Mouse (Mus musculus): ENCODE measurements at regions not wholly inside any gene's neighbourhood (a gene's known extent, or its start where the extent isn't known, plus 50 kb on each side); places are given as distances from the start of the nearest gene placed in this dataset.

DNA sequence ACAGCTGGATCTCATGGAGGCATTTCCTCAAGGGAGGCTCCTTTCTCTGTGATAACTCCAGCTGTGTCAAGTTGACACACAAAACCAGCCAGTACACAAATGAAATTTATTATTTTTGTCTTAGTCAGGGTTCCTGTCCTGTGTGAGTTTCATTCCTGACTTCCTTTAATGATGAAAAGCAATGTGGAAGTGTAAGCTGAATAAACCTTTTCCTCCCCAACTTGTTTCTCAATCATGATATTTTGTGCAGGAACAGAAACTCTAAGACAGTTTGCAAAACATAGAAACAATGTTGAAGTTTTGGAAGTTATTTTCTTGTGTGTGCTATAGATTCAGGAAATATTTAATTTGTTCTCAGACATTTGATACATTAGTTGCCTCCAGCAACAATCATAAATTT is 526.9 kb downstream of the 1700017N19Rik start:
- DNase-seq (ENCODE audit: low read depth, low spot score) = no peak

DNA sequence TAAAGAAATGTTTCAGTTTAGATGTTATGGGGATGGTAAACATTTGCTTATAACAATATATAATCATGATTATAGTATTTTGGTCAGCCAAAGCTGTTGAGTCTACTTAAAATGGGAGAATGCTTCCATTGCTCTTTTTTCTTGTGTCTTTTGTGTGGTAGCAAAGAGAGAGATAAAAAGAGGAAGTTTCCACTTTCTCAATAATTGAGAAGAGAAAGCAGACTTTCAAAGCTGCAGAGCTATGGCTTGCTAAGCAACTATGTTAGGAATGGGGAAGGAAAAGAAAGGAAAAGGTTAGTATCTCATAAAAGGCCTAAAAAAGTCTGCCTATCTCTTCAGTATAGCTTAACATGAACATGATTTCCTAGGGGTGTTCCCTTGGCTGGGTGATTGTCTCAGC is 529.9 kb downstream of the 1700017N19Rik start:
- DNase-seq (ENCODE audit: low read depth, low spot score) = no peak

GRCm38 (mm10) chr10:101167085-101167484 is 514.2 kb upstream of the Mgat4c start:
- DNase-seq (ENCODE audit: low read depth, low spot score) = no peak

DNA sequence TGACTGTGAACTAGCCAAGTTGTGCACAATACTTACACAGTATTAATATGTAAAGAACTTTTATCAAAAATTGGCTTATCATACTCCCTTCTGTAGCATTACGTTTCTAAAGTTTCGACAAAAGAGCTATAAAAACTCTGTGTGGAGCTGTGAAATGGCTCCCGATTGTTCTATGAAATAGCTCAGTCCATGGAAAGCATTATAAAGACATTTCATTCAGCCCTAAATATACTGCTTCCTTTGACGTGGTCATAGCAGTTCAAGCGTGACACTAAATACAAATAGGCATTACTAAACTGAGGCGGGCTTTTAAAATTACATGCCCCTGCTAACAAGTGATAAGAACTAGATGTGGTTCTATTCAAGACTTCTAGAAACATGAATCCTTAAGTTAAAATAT is 509.5 kb upstream of the Mgat4c start:
- DNase-seq (ENCODE audit: low read depth, low spot score) = no peak

DNA sequence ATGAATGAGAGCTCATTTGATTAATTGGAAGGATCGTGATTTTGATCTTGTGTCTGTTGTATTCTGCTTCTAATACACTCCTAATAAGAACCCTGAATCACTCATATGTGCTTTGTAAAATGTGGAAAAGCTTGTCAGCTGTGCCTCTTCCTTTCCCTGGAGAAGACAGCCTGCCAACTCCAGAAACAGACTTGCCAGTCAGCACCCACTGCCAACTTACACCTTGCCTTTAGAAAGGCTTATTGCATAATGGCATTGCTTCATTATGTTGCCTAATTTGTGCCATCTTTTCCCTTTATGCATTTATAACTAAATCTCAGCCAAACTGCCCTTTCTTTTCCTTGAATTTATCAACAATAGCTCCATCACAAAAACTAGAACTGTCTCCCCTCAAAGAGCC is 492.1 kb upstream of the Mgat4c start:
- DNase-seq (ENCODE audit: low read depth, low spot score) = peak; percentile 26
